Mouse (Mus musculus): ENCODE data around the gene Gm11127.
"Not testable (repeated sequence)": the region's sequence is repeated elsewhere in the genome, so short reads cannot be mapped to it uniquely, and the experiment has no call there.

The Gm11127 gene

DNA sequence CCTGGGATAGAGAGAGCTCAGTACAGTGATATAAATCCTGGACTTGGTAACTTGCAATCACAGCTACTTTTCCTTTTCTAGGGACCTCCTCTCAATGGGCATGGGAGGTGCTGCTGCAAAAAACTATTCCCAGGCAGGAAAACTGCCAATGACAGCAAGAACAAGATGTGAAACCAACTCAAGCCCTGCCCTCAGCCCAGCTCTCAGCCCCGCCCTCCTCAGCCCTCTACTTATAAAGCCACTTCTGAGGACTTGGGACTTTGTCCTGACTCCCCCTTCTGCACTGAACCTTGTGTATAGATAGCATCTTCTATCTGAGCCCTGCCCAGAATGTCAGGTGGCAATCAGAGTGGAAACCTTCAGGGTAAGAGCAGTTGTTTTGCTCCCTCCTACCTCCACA lies at the start of gene Gm11127:
Gm11127 (minus strand) TSS at position 10 of the 400 bp plus-strand sequence.
- not testable (repeated sequence) for DNase-seq (ENCODE audit: low spot score in 2 of 2)

DNA sequence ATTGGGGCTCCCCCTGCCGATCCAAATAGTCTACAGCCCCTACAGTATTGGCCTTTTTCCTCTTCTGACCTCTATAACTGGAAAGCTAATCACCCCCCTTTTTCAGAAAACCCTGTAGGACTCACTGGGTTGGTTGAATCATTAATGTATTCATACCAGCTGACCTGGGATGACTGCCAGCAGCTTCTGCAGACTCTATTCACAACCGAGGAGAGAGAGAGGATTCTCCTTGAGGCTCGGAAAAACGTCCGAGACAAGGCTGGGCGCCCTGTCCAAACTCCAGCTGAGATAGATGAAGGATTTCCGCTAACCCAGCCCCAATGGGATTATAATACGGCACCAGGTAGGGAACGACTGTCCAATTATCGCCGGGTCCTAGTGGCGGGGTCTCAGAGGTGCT lies 43.9 kb upstream of the Gm11127 start:
- DNase-seq (ENCODE audit: low spot score in 2 of 2): not testable (repeated sequence)

GRCm38 (mm10) chr17:36099603-36100002 lies 41.4 kb upstream of the Gm11127 start:
- not testable (repeated sequence) for DNase-seq (ENCODE audit: low spot score in 2 of 2)

- no peak for DNase-seq (ENCODE audit: low spot score in 2 of 2)
Observed at GRCm38 (mm10) chr17:36093936-36094335, 35.8 kb upstream of the Gm11127 start.

DNA sequence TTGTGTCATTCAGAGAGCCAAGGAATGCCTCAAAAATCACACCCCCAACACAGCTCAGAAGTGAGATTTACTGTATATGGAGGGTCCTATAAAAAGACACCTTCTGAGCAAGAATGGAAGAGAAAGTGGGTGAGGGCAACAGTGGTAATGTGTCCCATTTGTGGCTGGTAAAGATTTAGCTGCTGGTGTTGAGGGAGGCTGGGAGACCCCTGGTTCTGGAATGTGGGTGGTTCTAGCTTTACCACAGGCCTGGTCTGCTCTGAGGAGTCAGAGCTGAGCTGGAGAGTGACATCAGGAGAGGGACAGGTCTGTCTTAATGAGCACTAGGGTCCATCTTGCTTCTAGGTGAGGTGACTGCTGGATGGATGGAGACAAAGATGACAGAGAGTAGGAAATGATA lies 34.3 kb upstream of the Gm11127 start:
- not testable (repeated sequence) for DNase-seq (ENCODE audit: low spot score in 2 of 2)

GRCm38 (mm10) chr17:36091933-36092332 lies 33.8 kb upstream of the Gm11127 start:
- DNase-seq (ENCODE audit: low spot score in 2 of 2): not testable (repeated sequence)

DNA sequence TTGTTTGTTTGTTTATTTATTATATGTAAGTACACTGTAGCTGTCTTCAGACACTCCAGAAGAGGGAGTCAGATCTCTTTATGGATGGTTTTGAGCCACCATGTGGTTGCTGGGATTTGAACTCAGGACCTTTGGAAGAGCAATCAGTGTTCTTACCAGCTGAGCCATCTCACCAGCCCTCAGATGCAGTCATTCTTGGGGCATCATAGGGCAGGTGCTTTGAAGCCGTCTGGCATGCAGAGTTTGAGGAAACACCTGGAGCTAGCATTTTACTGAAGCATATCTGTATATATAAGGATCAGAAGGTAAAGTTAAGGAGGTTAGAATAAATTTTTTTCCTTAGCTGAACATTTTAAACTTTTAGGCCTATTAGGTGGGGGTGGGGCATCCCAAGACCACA lies 27.8 kb upstream of the Gm11127 start:
- not testable (repeated sequence) for DNase-seq (ENCODE audit: low spot score in 2 of 2)

GRCm38 (mm10) chr17:36083870-36084451 lies 25.8 kb upstream of the Gm11127 start:
- DNase-seq (ENCODE audit: low spot score in 2 of 2): no peak

DNA sequence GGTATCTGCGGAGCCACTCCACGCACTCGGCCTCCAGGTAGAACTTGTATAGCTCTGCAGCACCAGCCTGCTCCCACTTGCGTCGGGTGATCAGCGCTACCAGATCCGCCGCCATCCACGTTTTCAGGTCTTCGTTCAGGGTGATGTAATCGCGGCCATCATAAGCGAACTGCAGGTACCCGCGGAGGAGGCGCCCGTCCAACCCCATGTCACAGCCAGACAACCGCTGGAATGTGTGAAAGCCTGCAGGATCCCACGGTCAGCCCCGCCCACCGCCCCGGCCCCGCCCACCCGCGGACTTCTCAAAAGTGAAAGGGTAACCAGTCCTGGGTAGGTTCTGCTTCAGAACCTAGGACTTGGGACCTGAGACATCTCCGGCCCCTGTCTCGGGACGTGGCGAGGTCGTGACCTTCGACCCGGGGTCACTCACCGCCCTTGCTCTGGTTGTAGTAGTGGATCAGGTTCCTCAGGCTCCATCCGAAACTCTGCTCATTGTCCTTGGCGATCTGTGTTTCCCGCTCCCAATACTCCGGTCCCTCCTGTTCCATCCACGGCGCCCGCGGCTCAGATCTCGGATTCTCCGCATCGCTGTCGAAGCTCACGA lies 25.2 kb upstream of the Gm11127 start:
- DNase-seq (ENCODE audit: low spot score in 2 of 2): peak in 1 of 2 experiments; percentile 18

GRCm38 (mm10) chr17:36082519-36083232 lies 24.5 kb upstream of the Gm11127 start:
- not testable (repeated sequence) for DNase-seq (ENCODE audit: low spot score in 2 of 2)

DNA sequence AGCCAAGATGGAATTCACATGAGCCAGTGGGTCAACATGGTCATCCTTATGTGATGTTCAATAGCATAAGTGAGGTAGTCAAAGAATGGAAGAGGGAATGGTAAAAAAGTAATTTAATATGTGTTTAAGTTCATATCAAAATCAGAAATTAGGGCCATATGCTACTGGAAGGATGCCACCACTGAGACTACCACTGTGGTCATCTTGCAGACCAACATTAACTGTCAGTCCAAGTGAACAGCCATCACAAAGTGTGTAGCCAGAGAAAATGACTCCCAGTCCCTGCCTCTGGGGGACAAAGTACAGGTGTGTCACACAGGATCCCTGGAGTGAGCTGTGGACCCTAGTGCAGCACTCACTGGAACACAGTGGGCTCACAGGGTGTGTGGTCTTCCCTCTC lies 23.7 kb upstream of the Gm11127 start:
- DNase-seq (ENCODE audit: low spot score in 2 of 2): not testable (repeated sequence)

- peak; percentile 90 to 93 for DNase-seq (ENCODE audit: low spot score in 2 of 2)
Observed at GRCm38 (mm10) chr17:36060829-36061228, 2.7 kb upstream of the Gm11127 start.

- not testable (repeated sequence) for DNase-seq (ENCODE audit: low spot score in 2 of 2)
Observed at GRCm38 (mm10) chr17:36057927-36058326, 244 bp downstream of the Gm11127 start.

GRCm38 (mm10) chr17:36043286-36043685 lies 14.9 kb downstream of the Gm11127 start:
- DNase-seq (ENCODE audit: low spot score in 2 of 2): no peak

DNA sequence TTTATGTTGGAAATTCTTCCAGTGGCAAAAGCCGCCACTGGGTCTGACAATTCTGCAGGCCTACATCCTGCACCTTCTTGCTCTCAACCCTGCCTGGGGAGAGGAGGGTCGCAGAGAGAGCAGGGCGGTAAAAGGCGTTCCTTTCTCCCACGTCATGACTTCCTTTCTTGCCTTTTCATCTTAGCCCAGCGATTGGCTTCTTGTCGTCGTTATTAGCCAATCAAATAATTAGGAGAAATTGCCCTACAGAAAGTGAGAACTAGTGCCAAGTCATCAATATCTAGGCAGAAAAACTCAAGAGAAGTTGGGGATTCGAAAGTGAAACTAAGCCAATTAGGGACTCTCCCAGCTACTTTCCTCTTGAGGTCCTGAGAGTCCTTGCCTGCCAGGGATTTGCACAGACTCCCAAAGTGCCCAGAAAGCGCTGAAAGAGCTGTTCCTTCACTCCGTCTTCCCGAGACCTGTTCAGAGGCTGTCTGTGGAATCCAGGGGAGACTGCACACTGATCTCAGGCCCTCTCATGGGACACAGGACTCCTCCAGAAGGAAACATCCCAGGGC lies 15.5 kb downstream of the Gm11127 start, which contains the start of the genes H2-T22 and Gm6034:
H2-T22 (minus strand) TSS at position 138 of the 560 bp plus-strand sequence.
Gm6034 (plus strand) TSS at position 352 of the 560 bp plus-strand sequence.
- DNase-seq (ENCODE audit: low spot score in 2 of 2): peak; percentile 60 to 67

DNA sequence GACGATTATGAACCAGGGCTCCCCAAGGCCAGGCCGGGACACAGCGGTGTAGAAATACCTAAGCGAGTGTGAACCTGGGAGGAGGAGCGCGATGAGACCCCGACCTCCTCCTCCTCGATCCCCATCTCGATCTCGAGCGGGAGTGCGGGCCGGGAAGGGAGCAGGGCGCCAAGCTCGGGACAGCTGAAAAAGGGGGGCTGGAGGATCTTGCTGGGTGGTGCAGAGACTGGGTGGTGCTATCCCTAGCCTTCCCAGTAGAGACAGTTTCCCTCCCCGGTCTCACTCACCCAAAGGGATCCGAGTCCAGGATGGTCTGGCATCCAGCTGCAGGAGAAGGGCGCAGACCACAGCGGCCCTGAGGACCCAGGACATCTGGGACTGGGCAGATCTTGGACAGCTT lies 16.1 kb downstream of the Gm11127 start:
- not testable (repeated sequence) for DNase-seq (ENCODE audit: low spot score in 2 of 2)

GRCm38 (mm10) chr17:36040604-36041003 lies 17.6 kb downstream of the Gm11127 start:
- not testable (repeated sequence) for DNase-seq (ENCODE audit: low spot score in 2 of 2)

GRCm38 (mm10) chr17:36036126-36036525 lies 22.0 kb downstream of the Gm11127 start:
- not testable (repeated sequence) for DNase-seq (ENCODE audit: low spot score in 2 of 2)

DNA sequence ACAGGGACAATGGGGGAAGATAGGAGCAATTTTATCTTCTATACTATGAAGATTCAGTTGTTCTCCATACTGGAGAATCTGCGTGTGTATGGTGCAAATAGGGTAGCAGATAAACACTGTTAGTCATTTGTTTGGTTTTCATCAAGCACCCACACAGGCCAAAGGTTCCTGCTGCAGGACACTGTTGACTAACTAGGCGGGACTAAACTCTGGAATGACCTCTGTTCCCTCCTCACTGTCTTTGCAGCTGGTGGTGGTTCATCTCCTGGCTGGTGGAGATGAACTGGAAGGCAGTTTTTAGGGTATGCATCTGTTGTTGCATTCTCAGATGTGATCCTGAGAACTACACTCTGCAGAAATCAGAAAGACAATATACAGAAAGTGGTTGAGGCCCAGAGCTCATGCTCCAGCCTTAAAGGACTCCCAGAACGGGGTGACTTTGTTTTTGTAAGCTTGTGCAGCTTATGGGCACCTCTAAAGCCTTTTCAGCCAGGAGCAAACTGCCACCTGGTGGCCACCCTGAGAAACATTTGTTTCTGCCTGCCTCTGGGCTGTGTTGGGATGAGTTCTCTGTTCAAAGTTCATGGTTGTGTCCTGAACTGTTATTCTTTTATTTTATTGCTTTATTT lies 23.0 kb downstream of the Gm11127 start:
- peak; percentile 70 to 73 for DNase-seq (ENCODE audit: low spot score in 2 of 2)

- DNase-seq (ENCODE audit: low spot score in 2 of 2): not testable (repeated sequence)
Observed at GRCm38 (mm10) chr17:36034524-36034923, 23.6 kb downstream of the Gm11127 start.

DNA sequence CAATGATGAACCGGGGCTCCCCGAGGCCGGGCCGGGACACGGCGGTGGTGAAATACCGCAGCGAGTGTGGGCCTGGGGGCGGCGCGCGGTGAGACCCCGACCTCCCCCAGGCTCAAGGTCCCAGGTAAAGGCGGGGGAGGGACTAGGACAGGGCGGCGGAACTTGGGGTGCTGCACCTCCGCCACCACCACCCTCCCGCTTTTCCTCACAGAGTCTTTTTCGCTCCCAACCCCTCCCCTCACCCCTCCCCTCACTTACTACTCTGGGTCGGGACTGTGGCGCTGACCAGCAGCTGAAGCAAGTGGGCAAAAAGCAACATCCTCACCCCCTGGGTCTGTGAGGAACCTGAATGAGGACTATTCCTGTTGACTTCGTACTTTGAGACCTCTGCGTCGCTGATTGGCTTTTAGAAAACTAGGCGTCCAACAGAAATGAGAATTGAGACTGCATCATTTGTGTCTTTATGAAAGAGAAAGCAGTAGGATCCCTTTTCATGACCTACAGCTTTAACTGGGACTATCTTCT lies 25.8 kb downstream of the Gm11127 start, which contains the start of gene H2-T23:
H2-T23 (minus strand) TSS at position 505 of the 525 bp plus-strand sequence.
- not testable (repeated sequence) for DNase-seq (ENCODE audit: low spot score in 2 of 2)
